Mouse (Mus musculus): ENCODE results near the gene Acvr1. TPM values are rescaled to one million over a fixed set of nuclear protein-coding genes. Genes with fewer than 3 reads are reported as not detected.

The Acvr1 gene
- polyA plus RNA-seq, 1 experiment from 2014 or later = 3.5 TPM

DNA sequence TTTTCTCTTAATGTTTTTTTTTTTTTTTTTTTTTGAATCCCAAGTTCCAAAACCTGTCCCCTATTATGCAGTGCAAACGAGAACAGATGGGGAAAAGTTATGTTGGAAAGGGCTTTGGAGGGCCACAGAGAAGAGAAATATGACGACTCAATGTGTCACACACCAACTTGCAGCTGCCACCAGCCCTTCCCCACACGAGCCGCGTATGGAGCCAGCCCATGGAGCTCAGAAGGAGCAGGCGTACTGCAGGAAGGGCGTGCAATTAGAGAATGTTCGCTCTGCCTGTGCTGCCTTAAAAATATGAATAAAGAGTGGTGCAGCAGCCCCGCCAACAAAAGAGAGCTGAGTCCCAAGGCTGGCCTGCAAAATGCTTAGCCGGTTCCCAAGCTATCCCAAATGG, 19.4 kb upstream of the Acvr1 start:
- no peak overlapping the region for H3K27ac ChIP-seq
- H3K4me3 ChIP-seq = no peak overlapping the region
- no peaks in the 10 kb centered on the region for H3K9me3 ChIP-seq
- H3K36me3 ChIP-seq = no peaks in the 10 kb centered on the region
- WGBS = 80% methylated on average over 10 of the region's 10 CpGs
- no peaks in the 10 kb centered on the region for H3K27me3 ChIP-seq (ENCODE audit: insufficient read depth, poor library complexity, severe bottlenecking)
- peaks cover 21% of the 10 kb centered on the region for H3K4me1 ChIP-seq (replicated peaks)
- no peak for DNase-seq (ENCODE audit: low spot score)

DNA sequence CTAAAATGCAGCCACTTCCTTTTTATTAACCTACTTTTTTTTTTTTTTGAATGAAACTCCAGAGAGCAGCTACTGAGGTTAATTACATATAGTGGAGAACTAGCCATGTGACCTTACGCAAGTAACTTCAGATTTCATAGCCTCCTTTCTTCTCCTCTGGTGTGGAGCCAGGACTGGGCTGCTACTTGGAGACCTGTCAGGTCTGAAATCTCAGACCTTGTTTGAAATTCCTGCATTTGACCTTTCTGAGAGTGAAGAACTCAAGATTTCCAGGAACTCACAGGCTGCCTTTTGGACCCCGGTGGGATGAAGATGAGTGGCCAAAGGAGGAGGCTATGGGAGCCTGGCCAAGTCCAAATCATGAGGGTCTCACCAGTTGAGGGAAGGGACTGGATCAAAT, 7.2 kb upstream of the Acvr1 start:
- 84% methylated on average over 2 of the region's 2 CpGs for WGBS
- Histone ChIP-seq H3K9me3 (no peaks in the 10 kb centered on the region), H3K27ac (no peak overlapping the region), H3K36me3 (no peaks in the 10 kb centered on the region), H3K4me3 (no peak overlapping the region), H3K27me3 (ENCODE audit: insufficient read depth, poor library complexity, severe bottlenecking) (no peaks in the 10 kb centered on the region), H3K4me1 (replicated peaks) (peaks cover 1% of the 10 kb centered on the region; the same call in 1 of the 2 replicates)
- no peak for DNase-seq (ENCODE audit: low spot score)

DNA sequence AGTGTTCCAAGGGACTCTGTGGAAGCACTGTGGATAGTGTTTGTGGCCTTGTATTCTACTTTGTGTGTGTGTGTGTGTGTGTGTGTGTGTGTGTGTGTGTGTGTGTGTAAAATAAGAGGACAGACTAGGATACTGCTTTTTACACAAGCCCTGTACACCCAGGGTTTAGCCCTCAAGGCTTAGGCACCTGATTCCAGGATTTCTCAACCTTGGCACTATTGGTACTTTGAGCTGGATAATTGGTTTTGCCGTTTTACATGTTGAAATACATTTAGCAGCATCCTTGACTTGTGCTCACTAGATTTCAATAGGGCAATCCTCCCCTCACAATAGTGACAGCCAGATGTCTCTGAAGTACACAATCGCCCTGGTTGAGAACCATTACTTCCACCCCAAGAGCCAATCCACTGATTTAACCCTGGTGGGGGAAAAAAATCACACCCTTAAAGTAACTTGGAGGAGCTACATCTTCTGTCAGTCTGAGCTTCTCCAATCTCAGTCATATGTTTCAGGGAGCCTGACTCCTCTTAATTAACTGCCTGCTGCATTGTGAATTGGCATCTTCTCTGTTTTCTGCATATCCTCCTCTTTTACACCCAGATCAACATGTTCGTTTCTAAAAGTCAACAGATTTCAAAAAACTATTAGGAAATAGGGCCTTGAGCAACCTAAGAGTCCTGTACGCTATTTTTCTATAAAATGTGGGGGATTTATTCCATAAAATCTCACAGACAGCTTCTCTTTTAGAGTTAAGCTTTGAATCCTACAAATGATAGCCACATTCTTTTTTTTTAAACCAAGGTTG, 2.1 kb upstream of the Acvr1 start:
- no peak overlapping the region for H3K27ac ChIP-seq
- no peaks in the 10 kb centered on the region for H3K27me3 ChIP-seq (ENCODE audit: insufficient read depth, poor library complexity, severe bottlenecking)
- DNase-seq (ENCODE audit: low spot score) = no peak
- WGBS = 78% methylated on average over 4 of the region's 4 CpGs
- H3K36me3 ChIP-seq = no peaks in the 10 kb centered on the region
- H3K4me3 ChIP-seq = peak overlapping the region; percentile 92; the same call in 1 of the 2 replicates
- peaks cover 40% of the 10 kb centered on the region for H3K4me1 ChIP-seq (replicated peaks)
- H3K9me3 ChIP-seq = no peaks in the 10 kb centered on the region

- Histone ChIP-seq H3K9me3 (no peaks in the 10 kb centered on the region), H3K27me3 (ENCODE audit: insufficient read depth, poor library complexity, severe bottlenecking) (no peaks in the 10 kb centered on the region), H3K36me3 (no peaks in the 10 kb centered on the region), H3K27ac (peak overlapping the region; percentile 96), H3K4me3 (peak overlapping the region; percentile 92), H3K4me1 (replicated peaks) (peaks cover 46% of the 10 kb centered on the region)
- DNase-seq (ENCODE audit: low spot score) = no peak
- WGBS = 9% methylated on average over 12 of the region's 12 CpGs
These were observed 1.1 kb upstream of the Acvr1 start for GRCm38 (mm10) chr2:58567866-58568719.

DNA sequence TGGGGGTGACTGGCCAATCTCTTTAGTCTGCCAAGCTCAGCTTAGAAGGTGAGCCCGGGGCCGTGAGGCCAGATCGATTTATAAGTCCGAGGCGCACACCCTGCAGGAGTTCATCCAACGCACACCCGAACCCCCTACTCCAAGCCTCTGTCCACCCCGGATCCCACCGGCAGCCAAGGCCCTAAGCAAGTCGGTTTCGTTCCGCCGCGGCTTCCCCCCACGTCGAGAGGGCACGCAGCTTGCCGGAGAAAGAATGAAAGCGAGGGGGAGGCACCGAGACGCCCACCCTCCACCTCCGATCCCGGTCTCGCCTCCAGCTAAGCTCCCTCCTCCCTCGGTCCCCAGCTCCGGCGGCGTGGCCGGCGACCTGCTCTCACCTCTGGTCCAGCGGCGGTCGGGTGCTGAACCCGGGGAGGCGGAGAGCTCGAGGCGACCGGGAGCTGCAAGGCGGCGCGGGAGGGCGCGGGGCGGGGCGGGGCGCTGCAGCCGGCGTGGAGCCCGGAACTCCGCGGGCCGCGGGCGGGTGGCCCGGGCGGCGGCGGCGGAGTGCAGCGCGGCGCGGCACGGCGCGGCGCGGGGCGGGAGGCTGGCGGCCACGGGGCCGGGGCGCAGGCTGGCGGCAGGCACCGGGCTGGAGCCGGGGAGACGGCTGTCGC, 419 bp downstream of the Acvr1 start:
- H3K4me1 ChIP-seq (replicated peaks) = peaks cover 59% of the 10 kb centered on the region
- H3K9me3 ChIP-seq = no peaks in the 10 kb centered on the region
- H3K27me3 ChIP-seq (ENCODE audit: insufficient read depth, poor library complexity, severe bottlenecking) = no peaks in the 10 kb centered on the region
- H3K36me3 ChIP-seq = no peaks in the 10 kb centered on the region
- H3K27ac ChIP-seq = peak overlapping the region; percentile 96
- peak; percentile 71 for DNase-seq (ENCODE audit: low spot score)
- peak overlapping the region; percentile 92 for H3K4me3 ChIP-seq
- 3% methylated on average over 72 of the region's 78 CpGs for WGBS

DNA sequence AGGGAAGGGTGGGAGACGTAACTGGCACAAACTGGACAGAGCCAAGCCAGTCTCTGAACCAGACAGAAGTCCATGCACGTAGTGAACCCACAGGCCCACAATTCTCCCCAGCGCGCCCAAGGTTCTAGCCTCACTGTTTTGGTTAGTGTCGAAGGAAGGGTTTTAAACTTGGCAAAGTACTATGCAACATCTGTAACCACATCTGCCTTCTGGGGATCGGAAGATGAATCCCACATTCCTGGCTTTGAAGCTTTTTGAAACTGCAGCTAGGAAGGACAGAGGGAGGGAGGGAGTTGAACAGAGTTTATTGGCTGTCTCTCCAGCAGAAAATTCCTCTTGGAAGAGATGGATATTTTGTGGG, 928 bp downstream of the Acvr1 start:
- WGBS = 5% methylated on average over 6 of the region's 6 CpGs
- peak overlapping the region; percentile 96 for H3K27ac ChIP-seq
- no peaks in the 10 kb centered on the region for H3K9me3 ChIP-seq
- no peaks in the 10 kb centered on the region for H3K27me3 ChIP-seq (ENCODE audit: insufficient read depth, poor library complexity, severe bottlenecking)
- no peaks in the 10 kb centered on the region for H3K36me3 ChIP-seq
- H3K4me3 ChIP-seq = peak overlapping the region; percentile 92
- DNase-seq (ENCODE audit: low spot score) = no peak
- peaks cover 59% of the 10 kb centered on the region for H3K4me1 ChIP-seq (replicated peaks)

GRCm38 (mm10) chr2:58565267-58565666, 1.7 kb downstream of the Acvr1 start:
- Histone ChIP-seq H3K9me3 (no peaks in the 10 kb centered on the region), H3K4me3 (peak overlapping the region; percentile 92; the same call in 1 of the 2 replicates)

GRCm38 (mm10) chr2:58562137-58562536, 4.8 kb downstream of the Acvr1 start:
- 67% methylated on average over 4 of the region's 4 CpGs for WGBS
- Histone ChIP-seq H3K27me3 (ENCODE audit: insufficient read depth, poor library complexity, severe bottlenecking) (no peaks in the 10 kb centered on the region), H3K4me1 (replicated peaks) (peaks cover 47% of the 10 kb centered on the region), H3K27ac (peak overlapping the region; percentile 13; the same call in 1 of the 2 replicates), H3K9me3 (no peaks in the 10 kb centered on the region), H3K4me3 (no peak overlapping the region), H3K36me3 (no peaks in the 10 kb centered on the region)
- DNase-seq (ENCODE audit: low spot score) = no peak

More at GRCm38 (mm10) chr2:58565267-58565666, 1.7 kb downstream of the Acvr1 start:
- WGBS = 75% methylated on average over 6 of the region's 6 CpGs
- H3K36me3 ChIP-seq = no peaks in the 10 kb centered on the region
- no peak overlapping the region for H3K27ac ChIP-seq
- DNase-seq (ENCODE audit: low spot score) = no peak
- peaks cover 59% of the 10 kb centered on the region for H3K4me1 ChIP-seq (replicated peaks)
- H3K27me3 ChIP-seq (ENCODE audit: insufficient read depth, poor library complexity, severe bottlenecking) = no peaks in the 10 kb centered on the region

- Histone ChIP-seq H3K27me3 (ENCODE audit: insufficient read depth, poor library complexity, severe bottlenecking) (no peaks in the 10 kb centered on the region), H3K4me1 (replicated peaks) (peaks cover 33% of the 10 kb centered on the region), H3K36me3 (no peaks in the 10 kb centered on the region), H3K4me3 (no peak overlapping the region), H3K9me3 (no peaks in the 10 kb centered on the region), H3K27ac (no peak overlapping the region)
- WGBS = 69% methylated on average over 9 of the region's 9 CpGs
- no peak for DNase-seq (ENCODE audit: low spot score)
These were observed 9.7 kb downstream of the Acvr1 start for GRCm38 (mm10) chr2:58557045-58557845.

DNA sequence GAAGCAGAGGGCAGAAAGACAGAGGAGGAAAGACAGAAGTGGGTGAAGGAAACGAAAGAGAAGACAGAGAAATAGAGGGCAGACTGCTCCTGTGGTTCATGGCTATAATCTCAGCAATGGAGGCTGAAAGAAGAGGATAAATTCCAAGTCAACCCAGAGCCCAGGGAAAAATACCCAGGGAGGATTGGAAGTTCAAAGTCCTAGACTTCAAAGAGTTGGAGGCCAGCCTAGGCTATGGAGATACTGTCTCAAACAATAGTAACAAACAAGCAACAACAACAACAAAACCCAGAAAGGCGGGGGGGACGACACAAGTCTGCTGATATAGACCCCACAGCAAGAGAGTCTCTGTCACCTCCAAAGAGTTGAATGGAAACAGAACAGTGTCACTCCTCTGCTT, 14.7 kb downstream of the Acvr1 start:
- Histone ChIP-seq H3K9me3 (no peaks in the 10 kb centered on the region), H3K36me3 (no peaks in the 10 kb centered on the region), H3K4me3 (no peak overlapping the region), H3K4me1 (replicated peaks) (peaks cover 51% of the 10 kb centered on the region), H3K27me3 (ENCODE audit: insufficient read depth, poor library complexity, severe bottlenecking) (no peaks in the 10 kb centered on the region), H3K27ac (peak overlapping the region; percentile 72)
- WGBS = 15% methylated on average over 3 of the region's 3 CpGs
- DNase-seq (ENCODE audit: low spot score) = no peak

DNA sequence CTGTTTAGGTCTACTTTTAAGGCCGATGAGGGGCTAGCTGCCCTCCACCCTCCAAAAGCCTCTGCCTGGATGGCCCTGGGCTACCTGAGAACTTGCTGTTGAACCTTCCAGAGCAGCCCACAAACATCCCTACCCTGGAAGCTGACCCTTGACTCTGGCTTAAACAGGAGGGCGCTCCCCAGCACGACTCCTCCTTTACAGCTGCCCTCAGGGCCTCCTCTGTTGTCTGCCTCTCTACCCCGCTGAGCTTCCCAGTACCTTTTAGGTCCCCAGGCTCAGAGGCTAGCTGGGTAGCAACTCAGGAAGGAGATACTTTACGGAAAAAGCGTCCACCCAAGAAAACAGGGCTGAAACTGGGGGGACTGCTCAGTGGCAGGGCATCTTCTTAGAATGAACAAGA, 15.1 kb downstream of the Acvr1 start:
- Histone ChIP-seq H3K27ac (peak overlapping the region; percentile 72), H3K27me3 (ENCODE audit: insufficient read depth, poor library complexity, severe bottlenecking) (no peaks in the 10 kb centered on the region), H3K9me3 (no peaks in the 10 kb centered on the region), H3K36me3 (no peaks in the 10 kb centered on the region), H3K4me1 (replicated peaks) (peaks cover 49% of the 10 kb centered on the region), H3K4me3 (no peak overlapping the region)
- 14% methylated on average over 6 of the region's 6 CpGs for WGBS
- DNase-seq (ENCODE audit: low spot score) = no peak

DNA sequence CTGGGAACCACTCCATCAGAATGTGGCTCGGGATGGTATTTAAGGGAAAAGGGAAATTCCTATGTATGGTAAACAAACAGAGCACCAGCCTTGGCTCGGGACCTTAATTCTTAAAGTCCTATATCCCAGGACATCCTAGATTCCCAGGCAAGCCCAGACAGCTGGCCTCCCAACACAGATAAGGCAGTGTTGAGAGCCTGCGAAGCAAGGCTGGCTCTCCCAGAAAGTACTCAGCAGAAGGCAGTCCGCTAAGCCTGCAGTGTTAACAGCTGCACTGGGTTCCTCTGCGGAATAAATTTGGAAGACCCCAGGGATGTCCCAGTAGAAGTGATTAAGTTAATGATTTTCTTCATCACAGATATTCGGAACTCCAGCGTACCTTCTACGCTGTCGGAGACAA, 16.5 kb downstream of the Acvr1 start:
- Histone ChIP-seq H3K9me3 (no peaks in the 10 kb centered on the region), H3K4me3 (no peak overlapping the region), H3K36me3 (no peaks in the 10 kb centered on the region), H3K4me1 (replicated peaks) (peaks cover 48% of the 10 kb centered on the region), H3K27me3 (ENCODE audit: insufficient read depth, poor library complexity, severe bottlenecking) (no peaks in the 10 kb centered on the region), H3K27ac (no peak overlapping the region)
- 64% methylated on average over 9 of the region's 9 CpGs for WGBS
- no peak for DNase-seq (ENCODE audit: low spot score)

Measured in hindbrain, embryonic 10.5 days (tissue).